Mouse (Mus musculus) heart, embryonic 15.5 days (tissue): ENCODE data around the gene Hnrnph1. TPM values are rescaled to one million over a fixed set of nuclear protein-coding genes. Genes with fewer than 3 reads are reported as not detected.
"Not testable (repeated sequence)": the region's sequence is repeated elsewhere in the genome, so short reads cannot be mapped to it uniquely, and the experiment has no call there.

Source experiments
- ATAC-seq: fragments of 200-750 bp; cut with Nextera tagmentation; replicated peaks from 2 replicates; pipeline ENCODE4 v1.8.0; 2017; ENCODE audit warnings: low read depth, moderate TSS enrichment; ENCODE audit not compliant: insufficient number of reproducible peaks, insufficient read depth, low FRiP score
- H3K27ac ChIP-seq: fragments of 300-500 bp; sonication (generic); 2 replicates; pipeline ENCODE4 v1.5.1; 2015; ENCODE audit warnings: mild to moderate bottlenecking, inconsistent platforms
- H3K27me3 ChIP-seq: fragments of 300-500 bp; sonication (generic); 2 replicates; pipeline ENCODE4 v1.6.1; 2015; ENCODE audit warnings: inconsistent platforms
- H3K36me3 ChIP-seq: fragments of 300-500 bp; sonication (generic); 2 replicates; pipeline ENCODE4 v1.6.1; 2015; ENCODE audit warnings: mild to moderate bottlenecking, inconsistent platforms
- H3K4me1 ChIP-seq: fragments of 300-500 bp; sonication (generic); replicated peaks from 2 replicates; pipeline ENCODE4 v1.6.1; 2015; ENCODE audit warnings: inconsistent platforms
- H3K4me2 ChIP-seq: fragments of 300-500 bp; sonication (generic); 2 replicates; pipeline ENCODE4 v1.6.1; 2015; ENCODE audit warnings: inconsistent platforms, mild to moderate bottlenecking, moderate library complexity
- H3K4me3 ChIP-seq: fragments of 300-500 bp; sonication (generic); 2 replicates; pipeline ENCODE4 v1.5.1; 2015; ENCODE audit warnings: mild to moderate bottlenecking, inconsistent platforms
- H3K9ac ChIP-seq: fragments of 300-500 bp; sonication (generic); 2 replicates; pipeline ENCODE4 v1.6.1; 2015; ENCODE audit warnings: mild to moderate bottlenecking, inconsistent platforms
- H3K9me3 ChIP-seq: fragments of 300-500 bp; sonication (generic); replicated peaks from 2 replicates; pipeline ENCODE4 v1.6.1; 2016; ENCODE audit warnings: inconsistent platforms
- WGBS: fragments of 180-500 bp; shearing (Covaris S2); methylation state at CpG from one replicate; pipeline ENCODE4 v1.1.7; 2015; ENCODE audit warnings: mixed read lengths; 5-methylcytosine and 5-hydroxymethylcytosine counted together
- polyA plus RNA-seq: library from polyadenylated mRNA; unstranded; fragments of >200 nt; fragmentation: Nextera tagmentation; extraction: Ambion mirVana; gene quantifications from 2 replicates; pipeline ENCODE4 v1.2.1, GENCODE M21; 2015

Gene Hnrnph1
- polyA plus RNA-seq, 1 experiment from 2014 or later: 190 TPM

DNA sequence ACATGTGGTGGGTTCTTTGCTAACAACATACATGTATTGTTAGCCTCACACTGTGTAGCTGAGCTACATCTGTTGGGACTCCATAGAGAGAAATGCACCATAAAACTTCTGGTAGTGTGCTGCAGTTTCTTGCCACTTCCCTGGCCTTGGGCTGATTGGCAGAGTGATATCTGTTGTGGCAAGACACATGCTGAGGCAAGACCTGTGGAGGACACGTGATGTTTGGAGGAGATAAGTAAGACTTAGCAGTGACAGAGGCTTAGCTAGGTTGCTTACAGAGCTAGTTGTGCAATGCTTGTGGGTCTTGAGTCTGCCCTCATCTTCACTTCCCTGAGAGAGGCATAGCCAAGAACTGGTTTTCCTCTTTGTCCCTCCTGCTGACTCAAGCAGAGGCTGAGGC is 21.4 kb upstream of the Hnrnph1 start:
- Histone ChIP-seq H3K36me3 (no peaks in the 10 kb centered on the region), H3K9me3 (no peaks in the 10 kb centered on the region), H3K27ac (no peak overlapping the region), H3K4me1 (peaks cover 6% of the 10 kb centered on the region; the same call in 1 of the 2 replicates), H3K27me3 (peaks cover 14% of the 10 kb centered on the region), H3K9ac (no peak overlapping the region), H3K4me3 (no peak overlapping the region), H3K4me2 (no peak overlapping the region)
- ATAC-seq: no peak
- whole genome bisulfite sequencing: 50% methylated on average over 1 of the region's 1 CpGs

DNA sequence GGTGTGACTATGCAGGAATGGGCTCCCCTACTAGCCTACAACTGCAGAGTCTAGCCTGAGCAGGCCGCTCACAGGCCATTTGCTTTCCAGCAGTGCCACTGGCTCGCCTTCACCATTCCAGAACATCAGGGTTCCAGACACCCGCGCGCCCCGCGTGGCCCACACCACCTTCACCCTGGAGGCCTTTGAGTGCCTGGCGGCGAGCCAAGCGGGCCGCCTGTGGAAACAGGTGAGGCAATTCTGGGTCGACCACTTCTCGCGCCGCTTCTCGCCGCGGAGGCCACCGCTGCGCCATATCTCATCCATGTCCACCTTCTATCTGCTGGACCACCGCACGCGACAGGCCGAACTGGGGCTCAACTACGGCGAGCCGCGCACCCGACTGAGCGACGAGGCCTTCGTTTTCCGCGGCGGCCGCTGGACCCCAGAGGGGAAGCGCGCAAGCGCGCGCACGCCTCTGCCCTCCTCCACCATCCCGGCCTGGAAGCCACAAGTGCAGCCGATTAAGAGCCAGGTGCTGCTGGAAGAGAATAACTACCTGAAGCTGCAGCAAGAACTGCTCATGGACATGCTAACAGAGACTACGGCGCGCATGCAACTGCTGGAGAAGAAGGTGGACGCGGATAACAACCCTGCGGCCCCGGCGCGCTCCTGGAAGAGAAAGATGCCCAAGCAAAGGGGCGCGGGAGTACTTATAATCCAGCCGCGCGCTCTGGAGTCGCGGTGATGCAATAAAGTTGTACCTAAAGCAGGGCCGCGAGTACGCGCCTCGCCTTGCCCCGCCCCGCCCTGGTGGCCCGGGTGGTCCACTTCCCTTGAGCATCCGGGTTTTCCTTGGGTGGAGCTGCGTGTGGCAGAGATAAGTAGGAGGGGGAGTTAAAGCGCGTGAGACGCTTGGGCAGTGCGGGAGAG is 17.6 kb upstream of the Hnrnph1 start:
- Histone ChIP-seq H3K4me2 (peak overlapping the region; percentile 88), H3K27me3 (peaks cover 17% of the 10 kb centered on the region), H3K9me3 (no peaks in the 10 kb centered on the region), H3K4me1 (peaks cover 6% of the 10 kb centered on the region; the same call in 1 of the 2 replicates), H3K36me3 (no peaks in the 10 kb centered on the region), H3K9ac (peak overlapping the region; percentile 60), H3K27ac (no peak overlapping the region), H3K4me3 (peak overlapping the region; percentile 61)
- ATAC-seq: peak; percentile 61; the same call in 1 of the 2 replicates
- WGBS: 2% methylated on average over 74 of the region's 74 CpGs

DNA sequence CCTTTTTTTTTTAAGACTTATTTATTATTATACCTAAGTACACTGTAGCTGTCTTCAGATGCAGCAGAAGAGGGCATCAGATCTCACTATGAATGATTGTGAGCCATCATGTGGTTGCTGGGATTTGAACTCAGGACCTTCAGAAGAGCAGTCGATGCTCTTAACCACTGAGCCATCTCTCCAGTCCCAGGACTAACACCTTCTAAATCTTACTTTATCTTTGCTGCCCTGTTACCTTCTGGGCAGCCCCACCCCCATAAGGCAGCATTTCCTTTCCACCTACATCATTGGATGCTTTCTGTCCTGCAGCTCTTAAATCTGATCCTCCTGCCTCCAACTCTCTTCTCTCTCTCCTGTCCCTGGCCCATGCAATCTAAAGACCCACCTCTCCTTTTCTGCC is 15.5 kb upstream of the Hnrnph1 start:
- not testable (repeated sequence) for H3K4me1 ChIP-seq, H3K36me3 ChIP-seq, H3K4me2 ChIP-seq, H3K9ac ChIP-seq, H3K27ac ChIP-seq, ATAC-seq, H3K4me3 ChIP-seq, H3K9me3 ChIP-seq
- peaks cover 17% of the 10 kb centered on the region for H3K27me3 ChIP-seq
- WGBS: 81% methylated on average over 1 of the region's 1 CpGs

DNA sequence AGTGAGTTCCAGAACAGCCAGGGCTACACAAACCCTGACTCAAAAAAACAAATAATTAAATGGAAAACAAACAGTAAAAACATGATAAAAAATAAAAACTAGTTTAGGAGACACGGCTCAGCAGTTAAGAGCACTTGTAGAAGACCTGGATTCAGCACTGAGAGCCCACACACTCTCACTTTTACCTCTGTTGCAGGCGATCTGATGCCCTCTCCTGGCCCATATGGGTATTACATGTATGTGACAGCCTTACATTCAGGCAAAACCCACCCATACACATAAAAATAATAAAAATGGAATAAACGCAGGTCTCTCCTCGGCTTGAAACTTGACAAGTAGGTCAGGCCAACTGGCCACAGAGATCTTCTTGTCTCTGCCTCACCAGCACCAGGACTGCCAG is 12.2 kb upstream of the Hnrnph1 start:
- Histone ChIP-seq H3K4me1 (peaks cover 3% of the 10 kb centered on the region; the same call in 1 of the 2 replicates), H3K9ac (no peak overlapping the region), H3K4me2 (no peak overlapping the region), H3K27me3 (peaks cover 5% of the 10 kb centered on the region), H3K36me3 (no peaks in the 10 kb centered on the region), H3K9me3 (no peaks in the 10 kb centered on the region), H3K4me3 (no peak overlapping the region), H3K27ac (no peak overlapping the region)
- 8% methylated on average over 4 of the region's 4 CpGs for WGBS
- no peak for ATAC-seq

DNA sequence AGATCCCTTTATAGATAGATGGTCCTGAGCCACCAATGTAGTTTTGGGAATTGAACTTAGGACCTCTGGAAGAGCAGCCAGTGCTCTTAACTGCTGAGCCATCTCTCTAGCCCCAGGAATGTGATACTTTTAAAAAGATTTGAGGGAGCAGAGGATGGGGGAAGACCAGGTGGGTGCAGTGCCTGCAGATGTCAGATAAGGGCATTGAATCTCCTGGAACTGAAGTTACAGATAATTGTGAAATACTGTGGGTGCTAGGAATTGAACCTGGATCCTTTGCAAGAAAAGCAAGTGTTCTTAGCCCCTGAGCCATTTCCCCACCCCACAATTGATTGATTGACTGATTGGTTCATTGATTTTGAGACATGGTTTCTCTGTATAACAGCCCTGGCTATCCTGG is 11.5 kb upstream of the Hnrnph1 start:
- no peaks in the 10 kb centered on the region for H3K9me3 ChIP-seq
- H3K36me3 ChIP-seq: no peaks in the 10 kb centered on the region
- no peak for ATAC-seq
- H3K4me1 ChIP-seq: 0 out of 2 replicates have a peak, but pooled peaks cover 2% of the 10 kb centered on the region
- H3K4me2 ChIP-seq: no peak overlapping the region
- no peak overlapping the region for H3K9ac ChIP-seq
- H3K27me3 ChIP-seq: peaks cover 4% of the 10 kb centered on the region
- H3K27ac ChIP-seq: no peak overlapping the region
- no peak overlapping the region for H3K4me3 ChIP-seq

DNA sequence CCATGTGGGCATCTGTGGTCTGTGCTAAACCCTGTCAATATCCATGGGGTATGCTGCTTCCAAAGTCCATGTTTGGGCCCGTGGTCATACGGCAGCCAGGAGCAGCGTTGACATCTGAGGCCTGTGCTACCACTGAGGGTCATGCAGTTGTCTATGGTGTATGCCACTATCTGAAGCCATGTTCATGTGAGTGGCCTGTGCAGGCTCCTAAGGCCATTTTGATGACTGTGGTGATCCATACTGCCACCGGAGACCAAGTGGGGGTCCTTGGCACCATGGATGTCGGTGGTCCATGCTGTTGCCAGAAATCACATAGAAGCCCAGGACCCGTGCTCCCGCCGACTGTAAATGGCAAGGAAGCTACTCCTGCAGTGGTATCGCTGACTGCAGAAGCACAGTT is 9.3 kb upstream of the Hnrnph1 start:
- H3K9me3 ChIP-seq: no peaks in the 10 kb centered on the region
- H3K9ac ChIP-seq: no peak overlapping the region
- no peak overlapping the region for H3K27ac ChIP-seq
- H3K27me3 ChIP-seq: no peaks in the 10 kb centered on the region
- no peak for ATAC-seq
- WGBS: 87% methylated on average over 9 of the region's 9 CpGs
- no peak overlapping the region for H3K4me2 ChIP-seq
- no peaks in the 10 kb centered on the region for H3K36me3 ChIP-seq
- H3K4me1 ChIP-seq: peaks cover 6% of the 10 kb centered on the region; the same call in 1 of the 2 replicates
- no peak overlapping the region for H3K4me3 ChIP-seq

DNA sequence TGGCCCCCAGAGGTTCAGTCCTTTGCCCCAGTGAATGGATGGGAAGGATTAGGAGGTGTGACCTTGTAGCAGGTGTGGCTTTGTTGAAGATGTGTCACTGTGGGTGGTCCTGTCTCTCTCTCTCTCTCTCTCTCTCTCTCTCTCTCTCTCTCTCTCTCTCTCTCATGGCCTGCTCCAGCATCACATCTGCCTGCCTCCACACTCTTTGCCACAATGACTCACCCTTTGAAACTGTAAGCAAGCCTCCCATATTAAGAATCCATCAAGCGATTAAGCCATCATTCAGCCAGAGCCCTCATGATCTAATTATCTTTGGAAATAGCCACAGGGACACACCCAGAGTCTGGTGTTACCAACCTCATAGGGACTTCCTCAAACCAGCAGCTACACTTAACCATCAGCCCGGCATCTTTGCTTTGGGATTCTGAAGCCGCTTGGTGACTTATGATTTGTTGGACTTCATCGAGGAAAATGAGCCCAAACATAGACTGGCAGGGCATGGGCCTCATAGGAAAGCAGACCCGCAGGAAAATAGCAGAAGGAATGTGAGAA is 7.4 kb upstream of the Hnrnph1 start:
- ATAC-seq: no peak
- no peak overlapping the region for H3K4me3 ChIP-seq
- no peaks in the 10 kb centered on the region for H3K27me3 ChIP-seq
- H3K36me3 ChIP-seq: no peaks in the 10 kb centered on the region
- no peak overlapping the region for H3K9ac ChIP-seq
- no peak overlapping the region for H3K4me2 ChIP-seq
- WGBS: 78% methylated on average over 5 of the region's 5 CpGs
- no peak overlapping the region for H3K27ac ChIP-seq
- no peaks in the 10 kb centered on the region for H3K9me3 ChIP-seq
- H3K4me1 ChIP-seq: peaks cover 6% of the 10 kb centered on the region; the same call in 1 of the 2 replicates

DNA sequence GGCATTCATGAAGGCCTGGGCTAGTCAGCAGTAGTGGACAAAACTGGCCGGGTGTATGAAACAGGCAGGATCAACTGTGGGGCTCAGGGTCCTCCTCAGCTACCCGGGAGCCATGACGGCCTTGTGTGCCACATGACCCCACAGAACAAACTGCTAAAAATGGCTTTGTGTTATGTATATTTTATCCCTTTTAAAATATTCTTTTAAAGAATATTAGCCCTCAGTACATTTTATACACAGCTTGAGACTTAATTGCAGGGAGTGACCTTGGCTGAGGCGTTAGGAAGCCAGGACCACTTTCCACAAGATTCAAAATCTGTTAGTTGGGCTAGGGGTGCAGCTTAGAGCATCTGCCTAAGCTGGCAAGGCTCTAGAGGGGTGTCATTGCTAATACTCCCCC is 5.8 kb upstream of the Hnrnph1 start:
- Histone ChIP-seq H3K27me3 (no peaks in the 10 kb centered on the region), H3K27ac (no peak overlapping the region), H3K9ac (no peak overlapping the region), H3K4me3 (peak overlapping the region; percentile 49), H3K4me2 (peak overlapping the region; percentile 71), H3K9me3 (no peaks in the 10 kb centered on the region), H3K4me1 (peaks cover 6% of the 10 kb centered on the region), H3K36me3 (no peaks in the 10 kb centered on the region)
- WGBS: 67% methylated on average over 4 of the region's 4 CpGs
- ATAC-seq: no peak

DNA sequence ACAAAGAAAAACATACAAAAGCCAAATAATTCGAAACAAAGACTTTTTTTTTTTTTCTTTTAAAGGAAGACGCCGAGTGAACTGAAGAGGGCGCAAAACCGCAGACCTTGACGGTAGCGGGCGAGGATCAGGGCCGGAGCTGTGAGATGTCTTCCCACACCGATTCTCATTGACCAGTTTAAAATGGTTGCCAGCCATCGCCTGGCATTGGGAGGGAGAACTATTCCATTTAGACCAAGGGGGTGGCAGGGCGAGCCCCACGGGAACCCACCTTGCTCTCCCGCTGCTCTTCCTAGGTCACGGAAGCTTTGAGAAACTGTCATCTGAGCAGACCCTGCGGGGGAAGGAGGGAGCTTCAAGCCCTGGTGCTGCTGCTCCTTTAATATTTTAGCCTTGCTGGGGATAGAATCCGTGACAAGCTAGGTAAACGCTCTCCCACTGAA is 5.4 kb upstream of the Hnrnph1 start:
- WGBS: 2% methylated on average over 18 of the region's 18 CpGs
- Histone ChIP-seq H3K27ac (peak overlapping the region; percentile 35; the same call in 1 of the 2 replicates), H3K4me1 (peaks cover 10% of the 10 kb centered on the region), H3K4me2 (peak overlapping the region; percentile 71), H3K9me3 (no peaks in the 10 kb centered on the region), H3K9ac (peak overlapping the region; percentile 65), H3K27me3 (no peaks in the 10 kb centered on the region), H3K36me3 (no peaks in the 10 kb centered on the region), H3K4me3 (peak overlapping the region; percentile 49)
- no peak for ATAC-seq

DNA sequence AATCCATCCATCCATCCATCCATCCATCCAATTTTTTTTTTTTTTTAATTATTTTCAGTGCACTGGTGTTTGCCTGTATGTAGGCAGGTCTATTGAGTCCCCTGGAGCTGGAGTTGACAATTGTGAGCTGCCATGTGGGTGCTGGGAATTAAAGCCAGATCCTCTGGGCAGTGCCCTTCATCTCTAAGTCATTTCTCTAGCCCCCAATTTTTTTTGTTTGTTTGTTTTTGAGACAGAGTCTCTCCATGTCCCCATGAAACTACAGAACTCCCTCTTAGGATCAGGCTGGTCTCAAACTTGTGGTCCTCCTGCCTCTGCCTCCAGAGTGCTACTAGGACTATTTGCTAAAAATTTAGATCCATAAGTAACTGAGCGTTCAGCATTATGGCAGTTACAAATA is 4.9 kb upstream of the Hnrnph1 start:
- 97% methylated on average over 1 of the region's 1 CpGs for WGBS
- Histone ChIP-seq H3K27me3 (no peaks in the 10 kb centered on the region), H3K4me2 (peak overlapping the region; percentile 71), H3K9ac (peak overlapping the region; percentile 65; the same call in 1 of the 2 replicates), H3K27ac (no peak overlapping the region), H3K4me1 (peaks cover 14% of the 10 kb centered on the region), H3K36me3 (no peaks in the 10 kb centered on the region), H3K9me3 (no peaks in the 10 kb centered on the region), H3K4me3 (peak overlapping the region; percentile 49; the same call in 1 of the 2 replicates)
- no peak for ATAC-seq

DNA sequence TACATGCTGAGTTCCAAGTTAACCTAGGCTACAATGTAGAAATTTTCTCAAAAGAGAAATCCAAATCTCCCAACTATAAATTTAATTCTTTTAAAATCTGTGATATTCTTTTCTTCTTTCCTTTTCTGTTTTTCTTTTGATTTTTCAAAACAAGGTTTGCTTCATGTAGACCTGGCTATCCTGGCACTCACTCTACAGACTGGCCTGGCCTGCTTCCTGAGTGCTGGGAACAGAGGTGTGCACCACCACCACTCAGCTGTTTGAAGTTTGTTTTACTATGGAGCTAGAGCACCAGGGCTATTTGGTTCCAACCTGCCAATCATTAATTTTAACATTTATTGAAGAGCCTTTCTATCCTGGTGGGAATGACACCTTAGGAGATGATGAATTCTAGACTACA is 3.7 kb upstream of the Hnrnph1 start:
- Histone ChIP-seq H3K9me3 (no peaks in the 10 kb centered on the region), H3K27me3 (no peaks in the 10 kb centered on the region), H3K27ac (no peak overlapping the region), H3K9ac (no peak overlapping the region), H3K4me1 (peaks cover 14% of the 10 kb centered on the region), H3K4me3 (no peak overlapping the region), H3K36me3 (no peaks in the 10 kb centered on the region), H3K4me2 (no peak overlapping the region)
- no peak for ATAC-seq
